Mouse (Mus musculus): Measurements from ENCODE around the gene Pld1.

The Pld1 gene

DNA sequence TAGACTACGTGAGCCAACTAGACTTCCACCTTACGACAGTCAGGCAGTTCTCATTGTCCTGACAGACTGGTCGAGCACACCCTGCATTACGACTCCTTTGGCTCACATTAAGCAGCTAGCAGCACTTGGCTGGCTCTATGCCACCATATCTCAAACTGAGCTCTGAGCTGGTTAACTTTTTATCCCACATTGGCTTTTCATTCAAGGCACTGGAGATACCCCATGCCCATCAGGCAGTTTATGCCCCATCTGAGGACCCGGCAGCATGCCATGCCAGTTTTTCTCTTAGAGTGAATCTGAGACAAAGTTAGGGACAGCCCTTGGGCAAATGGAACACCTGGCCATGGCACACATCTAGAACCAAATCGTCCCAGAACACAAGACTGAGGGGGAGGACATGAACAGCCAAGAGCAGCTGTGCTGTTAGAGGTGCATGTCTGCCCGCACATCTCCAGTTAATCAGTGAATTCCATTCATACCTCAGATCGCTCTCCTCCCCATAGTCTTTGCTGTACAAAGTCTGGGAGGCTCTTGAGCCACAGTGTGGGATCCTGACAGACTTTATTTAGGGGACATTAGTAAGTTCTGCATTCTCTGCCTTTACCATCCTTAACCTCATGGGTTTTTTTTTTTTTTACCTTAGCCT is 49.5 kb downstream of the Pld1 start:
- peak; percentile 50 for DNase-seq (ENCODE audit: low read depth, low spot score)

- no peak for DNase-seq (ENCODE audit: low read depth, low spot score)
These were observed 52.7 kb downstream of the Pld1 start for GRCm38 (mm10) chr3:27991100-27991703.

GRCm38 (mm10) chr3:27994175-27994990 is 55.9 kb downstream of the Pld1 start:
- DNase-seq (ENCODE audit: low read depth, low spot score), result no peak

GRCm38 (mm10) chr3:28004321-28004720 is 65.8 kb downstream of the Pld1 start:
- DNase-seq (ENCODE audit: low read depth, low spot score), result no peak

GRCm38 (mm10) chr3:28007684-28008083 is 69.2 kb downstream of the Pld1 start:
- DNase-seq (ENCODE audit: low read depth, low spot score), result no peak

DNA sequence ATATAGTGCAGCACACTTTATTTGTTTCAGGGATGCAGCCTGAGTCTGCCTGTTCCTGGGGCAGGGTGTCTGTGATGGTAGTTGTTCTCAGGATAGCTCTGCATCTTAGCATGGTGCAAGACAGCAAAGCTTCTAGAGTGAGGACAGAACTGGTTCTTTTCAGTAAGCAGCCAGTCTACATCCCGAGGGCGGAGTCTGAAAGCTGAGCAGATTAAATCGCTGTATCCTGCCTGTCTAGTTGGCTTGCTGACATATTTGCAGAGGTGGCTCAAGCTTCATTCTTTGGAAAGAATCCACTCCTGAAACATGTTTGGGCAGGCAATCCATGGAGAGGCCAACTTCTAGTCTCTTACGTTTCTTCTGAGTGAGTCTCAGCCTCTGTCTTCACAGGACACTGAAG is 69.9 kb downstream of the Pld1 start:
- DNase-seq (ENCODE audit: low read depth, low spot score), result peak; percentile 32

GRCm38 (mm10) chr3:28012177-28012576 is 73.7 kb downstream of the Pld1 start:
- DNase-seq (ENCODE audit: low read depth, low spot score), result no peak

- no peak for DNase-seq (ENCODE audit: low read depth, low spot score)
These were observed 74.9 kb downstream of the Pld1 start for GRCm38 (mm10) chr3:28013441-28013840.

DNA sequence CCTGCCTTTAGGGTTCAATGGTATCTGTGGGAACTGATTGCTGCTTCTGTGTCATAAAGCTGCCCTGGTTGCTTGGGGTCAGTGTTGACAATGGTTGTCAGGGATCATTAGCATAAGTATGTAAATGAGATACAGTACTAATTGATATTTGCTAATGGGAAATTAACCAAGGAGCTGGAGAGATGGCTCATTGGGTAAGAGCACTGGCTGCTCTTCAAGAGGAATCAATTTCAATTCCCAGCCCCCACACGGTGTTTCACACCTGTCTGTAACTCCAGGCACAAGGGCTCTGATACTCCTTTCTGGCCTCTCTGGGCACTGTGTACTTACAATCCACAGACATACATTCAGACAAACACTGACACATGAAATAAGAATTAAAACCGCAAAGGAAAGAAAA is 78.5 kb downstream of the Pld1 start:
- DNase-seq (ENCODE audit: low read depth, low spot score), result no peak

GRCm38 (mm10) chr3:28019727-28020126 is 81.2 kb downstream of the Pld1 start:
- no peak for DNase-seq (ENCODE audit: low read depth, low spot score)

GRCm38 (mm10) chr3:28020404-28020803 is 81.9 kb downstream of the Pld1 start:
- DNase-seq (ENCODE audit: low read depth, low spot score), result no peak

DNA sequence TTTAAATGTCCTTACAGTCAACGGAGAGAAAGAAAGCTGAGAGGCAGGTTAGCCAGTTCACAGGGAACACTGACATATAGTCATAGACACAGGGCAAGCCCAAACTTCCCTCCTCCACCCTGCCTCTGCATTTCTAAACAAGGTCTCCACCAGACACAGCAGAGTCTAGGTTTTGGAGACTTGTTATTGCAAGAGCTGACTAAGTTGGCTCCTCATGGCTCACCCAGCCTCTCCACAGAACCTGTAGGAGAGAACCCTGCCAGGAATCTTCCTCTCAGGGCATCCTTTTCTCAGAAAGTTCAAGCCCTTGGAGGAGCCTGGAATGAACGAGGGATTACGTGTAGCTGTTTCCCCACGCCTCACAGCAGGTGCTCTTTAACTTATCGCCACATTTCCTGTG is 83.7 kb downstream of the Pld1 start:
- DNase-seq (ENCODE audit: low read depth, low spot score), result no peak

DNA sequence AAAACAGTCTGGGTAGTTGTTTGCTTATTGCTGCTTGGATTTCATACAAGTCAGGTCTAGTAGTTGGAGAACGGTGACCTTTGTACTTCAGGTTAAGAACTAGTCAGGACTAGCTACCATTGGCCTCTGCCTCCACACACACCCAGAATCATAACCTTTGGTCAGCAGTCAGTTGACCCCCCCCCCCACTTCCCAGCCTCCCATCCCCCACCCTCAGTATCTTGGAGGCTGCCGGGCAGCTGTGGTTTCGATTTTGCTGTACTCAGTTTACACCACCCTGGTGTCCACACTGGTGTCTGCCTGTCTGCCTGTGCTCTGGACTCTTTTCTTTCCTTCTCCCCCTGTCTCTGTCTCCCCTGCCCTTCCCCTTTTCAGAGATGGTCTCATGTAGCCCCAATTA is 88.4 kb downstream of the Pld1 start:
- no peak for DNase-seq (ENCODE audit: low read depth, low spot score)

DNA sequence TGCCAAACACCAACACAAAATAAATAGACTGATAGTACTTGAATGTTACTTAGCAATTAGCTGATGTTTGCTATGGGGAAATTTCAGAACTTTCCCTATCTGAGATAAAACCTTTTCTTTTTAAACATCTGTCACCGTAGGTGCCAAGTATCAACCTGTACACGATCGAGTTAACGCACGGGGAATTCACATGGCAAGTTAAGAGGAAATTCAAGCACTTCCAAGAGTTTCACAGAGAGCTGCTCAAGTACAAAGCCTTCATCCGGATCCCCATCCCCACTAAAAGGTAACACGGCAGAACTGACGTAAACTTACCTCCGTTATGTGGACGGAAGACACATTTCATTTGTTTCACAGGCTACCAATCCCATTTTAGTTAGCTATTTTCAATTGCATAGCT is 90.0 kb downstream of the Pld1 start:
- no peak for DNase-seq (ENCODE audit: low read depth, low spot score)

- no peak for DNase-seq (ENCODE audit: low read depth, low spot score)
These were observed 92.4 kb downstream of the Pld1 start for GRCm38 (mm10) chr3:28030860-28031259.

GRCm38 (mm10) chr3:28031643-28032243 is 93.2 kb downstream of the Pld1 start:
- no peak for DNase-seq (ENCODE audit: low read depth, low spot score)

DNA sequence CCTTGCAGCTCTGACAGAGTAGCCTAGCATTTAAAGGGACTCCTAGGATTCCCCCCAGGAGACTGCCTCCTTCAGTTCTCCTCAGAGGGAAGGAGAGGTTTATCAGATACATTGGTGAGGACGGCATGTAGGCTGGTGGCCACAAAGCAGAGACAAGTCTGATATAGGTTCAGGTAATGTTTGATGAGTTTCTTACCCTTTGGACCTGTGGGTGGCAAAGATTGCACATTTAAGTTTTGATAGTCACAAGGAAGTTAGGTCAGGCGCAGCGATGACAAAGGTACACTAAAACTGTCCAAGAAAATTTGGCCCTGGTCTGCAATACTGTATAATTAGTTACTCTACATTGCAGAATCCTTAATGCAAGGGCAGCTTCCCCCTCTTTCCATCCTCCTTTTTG is 95.4 kb downstream of the Pld1 start:
- no peak for DNase-seq (ENCODE audit: low read depth, low spot score)

GRCm38 (mm10) chr3:28034707-28035333 is 96.3 kb downstream of the Pld1 start:
- no peak for DNase-seq (ENCODE audit: low read depth, low spot score)

- DNase-seq (ENCODE audit: low read depth, low spot score), result no peak
These were observed 98.9 kb downstream of the Pld1 start for GRCm38 (mm10) chr3:28037320-28037932.

DNA sequence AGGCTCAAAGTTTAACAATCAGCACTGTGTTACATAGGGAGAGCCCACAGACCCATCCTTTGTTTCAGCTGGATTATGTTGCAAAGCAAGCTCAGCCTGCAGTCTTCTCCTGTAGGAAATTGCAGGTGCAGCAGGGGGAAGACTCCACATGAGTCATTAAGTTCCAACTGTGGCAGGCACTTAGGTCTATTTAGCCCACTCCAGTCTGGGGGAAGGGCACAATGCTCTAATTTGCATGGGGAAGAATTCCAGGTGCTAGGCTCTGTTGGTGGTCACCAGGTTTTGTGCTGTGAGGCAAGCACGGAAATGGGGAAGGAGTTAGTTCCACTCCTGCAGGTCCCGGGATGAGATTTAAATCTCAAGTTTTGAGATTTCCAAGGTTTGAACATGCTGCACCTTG is 99.6 kb downstream of the Pld1 start:
- DNase-seq (ENCODE audit: low read depth, low spot score), result no peak

GRCm38 (mm10) chr3:28039760-28040159 is 101.3 kb downstream of the Pld1 start:
- peak; percentile 15 for DNase-seq (ENCODE audit: low read depth, low spot score)

GRCm38 (mm10) chr3:28041236-28041635 is 102.7 kb downstream of the Pld1 start:
- no peak for DNase-seq (ENCODE audit: low read depth, low spot score)
